Mouse (Mus musculus): ENCODE results near the gene Nmral1. TPM values are rescaled to one million over a fixed set of nuclear protein-coding genes. Genes with fewer than 3 reads are reported as not detected.

The Nmral1 gene
- polyA plus RNA-seq, 1 experiment from 2014 or later: 37.2 TPM

- Histone ChIP-seq H3K4me3 (peak within 1 kb of the TSS; percentile 73), H3K27ac (replicated peaks) (peak within 1 kb of the TSS; percentile 61), H3K4me1 (peaks cover 24% of the 10 kb centered on the region), H3K4me2 (peak within 1 kb of the TSS; percentile 93), H3K9me3 (no peaks in the 10 kb centered on the region), H3K9ac (peak within 1 kb of the TSS; percentile 79), H3K27me3 (replicated peaks) (no peaks in the 10 kb centered on the region), H3K36me3 (peaks cover 18% of the 10 kb centered on the region)
- peak; percentile 92 for ATAC-seq (ENCODE audit: extremely low read depth, insufficient number of reproducible peaks, low FRiP score, low TSS enrichment)
- under 1% methylated on average over 47 of the region's 47 CpGs for WGBS
These were observed 39.8 kb downstream of the Nmral1 start, which contains the start of gene Coro7 for GRCm38 (mm10) chr16:4679121-4680018. Coro7 (minus strand) TSS chr16:4679777.

DNA sequence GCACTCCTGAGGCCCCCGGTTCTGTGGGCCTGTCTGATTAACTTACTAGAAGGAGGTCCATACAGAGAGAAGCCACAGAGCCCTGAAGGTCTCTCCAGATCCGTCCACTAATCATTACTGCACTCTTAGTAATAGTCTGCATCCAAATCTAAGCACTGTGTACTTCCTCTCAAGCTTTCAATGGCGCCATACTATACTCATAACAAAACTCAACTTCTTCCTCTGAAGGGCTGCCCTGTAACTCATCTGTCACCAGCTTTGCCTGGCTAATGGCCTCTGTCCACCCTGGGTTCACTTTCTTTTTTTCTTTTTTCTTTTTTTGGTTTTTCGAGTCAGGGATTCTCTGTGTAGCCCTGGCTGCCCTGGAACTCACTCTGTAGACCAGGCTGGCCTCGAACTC lies 41.1 kb downstream of the Nmral1 start:
- Histone ChIP-seq H3K27me3 (replicated peaks) (no peaks in the 10 kb centered on the region), H3K4me2 (peak overlapping the region; percentile 93), H3K36me3 (peaks cover 30% of the 10 kb centered on the region), H3K9me3 (no peaks in the 10 kb centered on the region), H3K9ac (peak overlapping the region; percentile 37; the same call in 1 of the 2 replicates), H3K4me1 (peaks cover 19% of the 10 kb centered on the region), H3K4me3 (peak overlapping the region; percentile 73; the same call in 1 of the 2 replicates), H3K27ac (replicated peaks) (no peak overlapping the region)
- 61% methylated on average over 5 of the region's 5 CpGs for WGBS
- no peak for ATAC-seq (ENCODE audit: extremely low read depth, insufficient number of reproducible peaks, low FRiP score, low TSS enrichment)

- no peak overlapping the region for H3K9ac ChIP-seq
- H3K9me3 ChIP-seq: no peaks in the 10 kb centered on the region
- H3K4me3 ChIP-seq: no peak overlapping the region
- peaks cover 40% of the 10 kb centered on the region for H3K36me3 ChIP-seq
- ATAC-seq (ENCODE audit: extremely low read depth, insufficient number of reproducible peaks, low FRiP score, low TSS enrichment): no peak
- no peak overlapping the region for H3K27ac ChIP-seq (replicated peaks)
- H3K4me1 ChIP-seq: peaks cover 17% of the 10 kb centered on the region
- H3K27me3 ChIP-seq (replicated peaks): no peaks in the 10 kb centered on the region
- WGBS: 90% methylated on average over 5 of the region's 5 CpGs
- H3K4me2 ChIP-seq: no peak overlapping the region
These were observed 42.3 kb downstream of the Nmral1 start for GRCm38 (mm10) chr16:4676836-4677235.

- H3K4me3 ChIP-seq: no peak overlapping the region
- no peaks in the 10 kb centered on the region for H3K9me3 ChIP-seq
- H3K4me2 ChIP-seq: no peak overlapping the region
- no peak for ATAC-seq (ENCODE audit: extremely low read depth, insufficient number of reproducible peaks, low FRiP score, low TSS enrichment)
- no peak overlapping the region for H3K27ac ChIP-seq (replicated peaks)
- no peaks in the 10 kb centered on the region for H3K27me3 ChIP-seq (replicated peaks)
- H3K36me3 ChIP-seq: peaks cover 60% of the 10 kb centered on the region
- 86% methylated on average over 4 of the region's 4 CpGs for WGBS
- no peak overlapping the region for H3K9ac ChIP-seq
- peaks cover 14% of the 10 kb centered on the region for H3K4me1 ChIP-seq
These were observed 45.1 kb downstream of the Nmral1 start for GRCm38 (mm10) chr16:4674091-4674490.

DNA sequence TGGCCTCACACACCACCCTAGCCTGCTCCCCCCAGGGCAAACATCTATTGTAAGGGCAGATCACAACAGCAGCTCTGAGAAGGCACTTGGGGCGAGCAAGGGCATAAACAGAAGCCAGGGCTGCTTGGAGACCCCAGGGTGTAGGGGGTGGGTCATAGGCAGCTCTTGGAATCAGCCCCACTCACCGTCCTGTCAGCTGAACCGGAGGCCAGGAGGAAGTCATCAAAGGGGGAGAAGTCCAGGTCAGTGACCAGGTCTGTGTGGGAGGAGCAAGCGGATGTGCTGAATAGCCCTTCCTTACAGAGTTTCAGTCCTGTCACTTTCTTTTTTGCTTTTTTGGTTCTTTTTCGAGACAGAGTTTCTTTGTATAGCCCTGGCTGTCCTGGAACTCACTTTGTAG lies 48.8 kb downstream of the Nmral1 start:
- H3K27ac ChIP-seq (replicated peaks): no peak overlapping the region
- H3K36me3 ChIP-seq: peaks cover 84% of the 10 kb centered on the region
- no peak for ATAC-seq (ENCODE audit: extremely low read depth, insufficient number of reproducible peaks, low FRiP score, low TSS enrichment)
- H3K4me3 ChIP-seq: no peak overlapping the region
- no peak overlapping the region for H3K4me2 ChIP-seq
- no peak overlapping the region for H3K9ac ChIP-seq
- no peaks in the 10 kb centered on the region for H3K4me1 ChIP-seq
- no peaks in the 10 kb centered on the region for H3K27me3 ChIP-seq (replicated peaks)
- WGBS: 67% methylated on average over 5 of the region's 5 CpGs
- no peaks in the 10 kb centered on the region for H3K9me3 ChIP-seq

GRCm38 (mm10) chr16:4667190-4667808 lies 51.9 kb downstream of the Nmral1 start:
- no peak for ATAC-seq (ENCODE audit: extremely low read depth, insufficient number of reproducible peaks, low FRiP score, low TSS enrichment)
- Histone ChIP-seq H3K9me3 (no peaks in the 10 kb centered on the region), H3K9ac (no peak overlapping the region), H3K4me2 (no peak overlapping the region), H3K27ac (replicated peaks) (no peak overlapping the region), H3K4me1 (peaks cover 3% of the 10 kb centered on the region), H3K27me3 (replicated peaks) (no peaks in the 10 kb centered on the region), H3K4me3 (no peak overlapping the region), H3K36me3 (peaks cover 76% of the 10 kb centered on the region)
- WGBS: 26% methylated on average over 3 of the region's 3 CpGs

DNA sequence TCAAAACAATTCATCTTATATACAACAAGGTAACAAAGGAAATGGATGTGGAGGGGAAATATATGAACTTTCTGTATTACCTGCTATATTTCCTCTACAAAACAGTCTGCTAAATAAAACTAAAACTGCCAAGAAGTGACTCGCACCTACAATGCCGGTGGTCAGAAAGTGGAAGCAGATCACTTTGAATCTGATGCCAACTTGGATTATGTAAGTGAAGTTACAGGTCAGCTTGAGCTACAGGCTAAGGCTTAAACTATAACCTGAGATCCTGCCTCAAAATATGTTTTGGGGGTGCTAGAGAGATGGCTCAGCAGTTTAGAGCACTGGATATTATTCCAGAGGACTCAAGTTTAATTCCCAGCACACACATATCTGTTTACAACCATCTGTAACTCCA lies 53.4 kb downstream of the Nmral1 start:
- H3K36me3 ChIP-seq: peaks cover 84% of the 10 kb centered on the region
- no peak overlapping the region for H3K4me2 ChIP-seq
- peaks cover 3% of the 10 kb centered on the region for H3K4me1 ChIP-seq
- 83% methylated on average over 2 of the region's 2 CpGs for WGBS
- H3K9ac ChIP-seq: no peak overlapping the region
- no peak overlapping the region for H3K27ac ChIP-seq (replicated peaks)
- no peak for ATAC-seq (ENCODE audit: extremely low read depth, insufficient number of reproducible peaks, low FRiP score, low TSS enrichment)
- H3K4me3 ChIP-seq: no peak overlapping the region
- H3K27me3 ChIP-seq (replicated peaks): no peaks in the 10 kb centered on the region
- H3K9me3 ChIP-seq: no peaks in the 10 kb centered on the region

GRCm38 (mm10) chr16:4663806-4664205 lies 55.4 kb downstream of the Nmral1 start:
- Histone ChIP-seq H3K27ac (replicated peaks) (no peak overlapping the region), H3K4me2 (no peak overlapping the region), H3K9me3 (no peaks in the 10 kb centered on the region), H3K4me3 (no peak overlapping the region), H3K4me1 (peaks cover 15% of the 10 kb centered on the region), H3K9ac (no peak overlapping the region), H3K27me3 (replicated peaks) (no peaks in the 10 kb centered on the region), H3K36me3 (peaks cover 72% of the 10 kb centered on the region)
- no peak for ATAC-seq (ENCODE audit: extremely low read depth, insufficient number of reproducible peaks, low FRiP score, low TSS enrichment)
- 70% methylated on average over 2 of the region's 2 CpGs for WGBS

GRCm38 (mm10) chr16:4661605-4662004 lies 57.6 kb downstream of the Nmral1 start:
- no peak overlapping the region for H3K4me3 ChIP-seq
- no peaks in the 10 kb centered on the region for H3K9me3 ChIP-seq
- H3K4me1 ChIP-seq: peaks cover 33% of the 10 kb centered on the region
- no peaks in the 10 kb centered on the region for H3K27me3 ChIP-seq (replicated peaks)
- no peak overlapping the region for H3K4me2 ChIP-seq
- H3K36me3 ChIP-seq: peaks cover 57% of the 10 kb centered on the region
- H3K27ac ChIP-seq (replicated peaks): no peak overlapping the region
- ATAC-seq (ENCODE audit: extremely low read depth, insufficient number of reproducible peaks, low FRiP score, low TSS enrichment): no peak
- no peak overlapping the region for H3K9ac ChIP-seq
- 61% methylated on average over 2 of the region's 2 CpGs for WGBS
